Mouse (Mus musculus) ES-Bruce4 (cell line): Measurements from ENCODE around the gene Lrch4. TPM values are rescaled to one million over a fixed set of nuclear protein-coding genes. Genes with fewer than 3 reads are reported as not detected.

ENCODE experiments used
- H3K27ac ChIP-seq: 2 replicates; pipeline ENCODE4 v1.5.1; 2012; ENCODE audit warnings: low read length, inconsistent platforms; ENCODE audit not compliant: insufficient read depth
- H3K27me3 ChIP-seq: 2 replicates; pipeline ENCODE4 v1.6.1; 2012; ENCODE audit warnings: mild to moderate bottlenecking, low read length, inconsistent platforms; ENCODE audit not compliant: control insufficient read depth, poor library complexity, insufficient read depth, severe bottlenecking
- H3K36me3 ChIP-seq: 2 replicates; pipeline ENCODE4 v1.6.1; 2012; ENCODE audit warnings: inconsistent platforms, mild to moderate bottlenecking, low read length, moderate library complexity; ENCODE audit not compliant: control insufficient read depth, poor library complexity, insufficient read depth, severe bottlenecking
- H3K4me1 ChIP-seq: one replicate; pipeline ENCODE4 v1.8.1; 2011; ENCODE audit warnings: low read length; ENCODE audit not compliant: control insufficient read depth, insufficient read depth
- H3K4me3 ChIP-seq: 2 replicates; pipeline ENCODE4 v1.5.1; 2011; ENCODE audit warnings: low read depth, mild to moderate bottlenecking, low read length
- H3K9ac ChIP-seq: 2 replicates; pipeline ENCODE4 v1.6.1; 2012; ENCODE audit warnings: low read depth, mild to moderate bottlenecking, inconsistent platforms; ENCODE audit not compliant: poor library complexity, severe bottlenecking
- H3K9me3 ChIP-seq: replicated peaks from 2 replicates; pipeline ENCODE4 v1.6.1; 2012; ENCODE audit warnings: mild to moderate bottlenecking, low read length, inconsistent platforms; ENCODE audit not compliant: control insufficient read depth, poor library complexity, insufficient read depth, severe bottlenecking
- CTCF ChIP-seq: IDR thresholded peaks from one replicate; pipeline ENCODE4 v1.8.1; 2011; ENCODE audit warnings: low read depth, low read length
- EP300 ChIP-seq: IDR thresholded peaks from 2 replicates; pipeline ENCODE4 v1.6.1; 2011; ENCODE audit warnings: low read depth, low read length; ENCODE audit not compliant: insufficient read depth
- POLR2A ChIP-seq: IDR thresholded peaks from one replicate; pipeline ENCODE4 v1.8.1; 2011; ENCODE audit warnings: low read length; ENCODE audit not compliant: insufficient read depth
- polyA plus RNA-seq: library from polyadenylated mRNA; stranded (reverse); fragments of >200 nt; gene quantifications from 2 replicates; pipeline ENCODE4 v1.2.4, GENCODE M21; 2011; ENCODE audit warnings: low read depth; ENCODE audit not compliant: missing spikeins, insufficient read depth, insufficient read length

Gene Lrch4
- polyA plus RNA-seq, 1 experiment: 25.1 TPM

- no peaks in the 10 kb centered on the region for H3K9me3 ChIP-seq
- no peaks in the 10 kb centered on the region for H3K4me1 ChIP-seq
- H3K27me3 ChIP-seq: no peaks in the 10 kb centered on the region
- no peak overlapping the region for H3K27ac ChIP-seq
- H3K9ac ChIP-seq: no peak overlapping the region
- no peak for TF ChIP-seq EP300
- TF ChIP-seq CTCF: peak; percentile 73
- peaks cover 4% of the 10 kb centered on the region; the same call in 1 of the 2 replicates for H3K36me3 ChIP-seq
- no peak overlapping the region for H3K4me3 ChIP-seq
These were observed 23.6 kb downstream of the Lrch4 start for GRCm38 (mm10) chr5:137652474-137652873.

GRCm38 (mm10) chr5:137653366-137653765, 24.4 kb downstream of the Lrch4 start:
- Histone ChIP-seq H3K4me3 (no peak overlapping the region), H3K27ac (no peak overlapping the region), H3K9ac (no peak overlapping the region), H3K9me3 (no peaks in the 10 kb centered on the region), H3K27me3 (no peaks in the 10 kb centered on the region), H3K36me3 (peaks cover 4% of the 10 kb centered on the region; the same call in 1 of the 2 replicates), H3K4me1 (no peaks in the 10 kb centered on the region)
- TF ChIP-seq EP300 (no peak), CTCF (no peak), POLR2A (no peak)

GRCm38 (mm10) chr5:137654746-137655145, 25.8 kb downstream of the Lrch4 start:
- no peak overlapping the region for H3K27ac ChIP-seq
- H3K36me3 ChIP-seq: peaks cover 4% of the 10 kb centered on the region; the same call in 1 of the 2 replicates
- H3K9me3 ChIP-seq: no peaks in the 10 kb centered on the region

GRCm38 (mm10) chr5:137656977-137657376, 28.1 kb downstream of the Lrch4 start:
- TF ChIP-seq EP300 (no peak), POLR2A (no peak), CTCF (peak; percentile 77)
- no peaks in the 10 kb centered on the region for H3K4me1 ChIP-seq
- H3K9ac ChIP-seq: no peak overlapping the region
- no peak overlapping the region for H3K4me3 ChIP-seq
- no peaks in the 10 kb centered on the region for H3K9me3 ChIP-seq
- H3K27ac ChIP-seq: no peak overlapping the region
- no peaks in the 10 kb centered on the region for H3K27me3 ChIP-seq
- H3K36me3 ChIP-seq: peaks cover 12% of the 10 kb centered on the region

More at GRCm38 (mm10) chr5:137654746-137655145, 25.8 kb downstream of the Lrch4 start:
- H3K27me3 ChIP-seq: no peaks in the 10 kb centered on the region
- no peak overlapping the region for H3K9ac ChIP-seq
- H3K4me3 ChIP-seq: no peak overlapping the region
- no peak for TF ChIP-seq EP300
- TF ChIP-seq CTCF: no peak
- TF ChIP-seq POLR2A: no peak
- no peaks in the 10 kb centered on the region for H3K4me1 ChIP-seq

- H3K9ac ChIP-seq: no peak overlapping the region
- H3K4me3 ChIP-seq: no peak overlapping the region
- no peaks in the 10 kb centered on the region for H3K9me3 ChIP-seq
- H3K27me3 ChIP-seq: no peaks in the 10 kb centered on the region
- TF ChIP-seq EP300 (no peak), POLR2A (no peak)
- no peaks in the 10 kb centered on the region for H3K4me1 ChIP-seq
- peaks cover 19% of the 10 kb centered on the region for H3K36me3 ChIP-seq
- H3K27ac ChIP-seq: no peak overlapping the region
These were observed 31.3 kb downstream of the Lrch4 start for GRCm38 (mm10) chr5:137660064-137660688.

- H3K36me3 ChIP-seq: peaks cover 34% of the 10 kb centered on the region
- TF ChIP-seq EP300: no peak
- no peak for TF ChIP-seq CTCF
- TF ChIP-seq POLR2A: no peak
These were observed 34.1 kb downstream of the Lrch4 start for GRCm38 (mm10) chr5:137663057-137663456.

More at GRCm38 (mm10) chr5:137663057-137663456, 34.1 kb downstream of the Lrch4 start:
- H3K4me3 ChIP-seq: no peak overlapping the region
- no peaks in the 10 kb centered on the region for H3K27me3 ChIP-seq
- no peaks in the 10 kb centered on the region for H3K4me1 ChIP-seq
- no peak overlapping the region for H3K9ac ChIP-seq
- H3K9me3 ChIP-seq: no peaks in the 10 kb centered on the region
- H3K27ac ChIP-seq: no peak overlapping the region
